Mouse (Mus musculus): ENCODE results near the gene Sgsm1.
"Not testable (repeated sequence)": the region's sequence is repeated elsewhere in the genome, so short reads cannot be mapped to it uniquely, and the experiment has no call there.

Gene Sgsm1

GRCm38 (mm10) chr5:113310377-113311003 is at the start of gene Sgsm1:
Sgsm1 (minus strand) TSS chr5:113310786.
- DNase-seq (ENCODE audit: low spot score in 2 of 2): peak; percentile 70 to 75

GRCm38 (mm10) chr5:113358833-113359232 is 48.2 kb upstream of the Sgsm1 start:
- no peak for DNase-seq (ENCODE audit: low spot score in 2 of 2)

GRCm38 (mm10) chr5:113357656-113358055 is 47.1 kb upstream of the Sgsm1 start:
- DNase-seq (ENCODE audit: low spot score in 2 of 2): no peak

GRCm38 (mm10) chr5:113357186-113357585 is 46.6 kb upstream of the Sgsm1 start, which contains the start of gene Aym1:
Aym1 (plus strand) TSS chr5:113357294.
- no peak for DNase-seq (ENCODE audit: low spot score in 2 of 2)

GRCm38 (mm10) chr5:113354311-113354710 is 43.7 kb upstream of the Sgsm1 start:
- DNase-seq (ENCODE audit: low spot score in 2 of 2): peak; percentile 43 to 66

GRCm38 (mm10) chr5:113352636-113353035 is 42.0 kb upstream of the Sgsm1 start:
- no peak for DNase-seq (ENCODE audit: low spot score in 2 of 2)

GRCm38 (mm10) chr5:113351768-113352167 is 41.2 kb upstream of the Sgsm1 start:
- DNase-seq (ENCODE audit: low spot score in 2 of 2): peak in 1 of 2 experiments; percentile 45

GRCm38 (mm10) chr5:113349810-113350209 is 39.2 kb upstream of the Sgsm1 start:
- DNase-seq (ENCODE audit: low spot score in 2 of 2): no peak

- no peak for DNase-seq (ENCODE audit: low spot score in 2 of 2)
These were observed 38.6 kb upstream of the Sgsm1 start for GRCm38 (mm10) chr5:113349226-113349625.

GRCm38 (mm10) chr5:113348597-113348996 is 38.0 kb upstream of the Sgsm1 start:
- DNase-seq (ENCODE audit: low spot score in 2 of 2): no peak

GRCm38 (mm10) chr5:113347593-113347992 is 37.0 kb upstream of the Sgsm1 start:
- DNase-seq (ENCODE audit: low spot score in 2 of 2): no peak

- not testable (repeated sequence) for DNase-seq (ENCODE audit: low spot score in 2 of 2)
These were observed 36.1 kb upstream of the Sgsm1 start for GRCm38 (mm10) chr5:113346651-113347050.

GRCm38 (mm10) chr5:113345781-113346180 is 35.2 kb upstream of the Sgsm1 start:
- DNase-seq (ENCODE audit: low spot score in 2 of 2): no peak

GRCm38 (mm10) chr5:113344635-113345386 is 34.2 kb upstream of the Sgsm1 start:
- peak in 1 of 2 experiments; percentile 34 for DNase-seq (ENCODE audit: low spot score in 2 of 2)

- no peak for DNase-seq (ENCODE audit: low spot score in 2 of 2)
These were observed 25.7 kb upstream of the Sgsm1 start for GRCm38 (mm10) chr5:113336281-113336680.

GRCm38 (mm10) chr5:113335732-113336131 is 25.1 kb upstream of the Sgsm1 start:
- DNase-seq (ENCODE audit: low spot score in 2 of 2): no peak

- DNase-seq (ENCODE audit: low spot score in 2 of 2): no peak
These were observed 24.3 kb upstream of the Sgsm1 start for GRCm38 (mm10) chr5:113334621-113335530.

GRCm38 (mm10) chr5:113332899-113333298 is 22.3 kb upstream of the Sgsm1 start:
- DNase-seq (ENCODE audit: low spot score in 2 of 2): no peak

- no peak for DNase-seq (ENCODE audit: low spot score in 2 of 2)
These were observed 21.7 kb upstream of the Sgsm1 start for GRCm38 (mm10) chr5:113332239-113332638.

GRCm38 (mm10) chr5:113330202-113330601 is 19.6 kb upstream of the Sgsm1 start:
- DNase-seq (ENCODE audit: low spot score in 2 of 2): no peak

- no peak for DNase-seq (ENCODE audit: low spot score in 2 of 2)
These were observed 18.9 kb upstream of the Sgsm1 start for GRCm38 (mm10) chr5:113329463-113329862.

Measured in frontal cortex, postnatal 14 days (tissue).